Mouse (Mus musculus): ENCODE measurements around the gene Tubb5. TPM values are rescaled to one million over a fixed set of nuclear protein-coding genes. Genes with fewer than 3 reads are reported as not detected.
"Not testable (repeated sequence)": the region's sequence is repeated elsewhere in the genome, so short reads cannot be mapped to it uniquely, and the experiment has no call there.

Tubb5 gene
- total RNA-seq, 2 experiments from 2014 or later = 442 to 465 TPM

GRCm38 (mm10) chr17:35861198-35861857 lies 23.2 kb upstream of the Tubb5 start, which contains the start of gene Nrm:
Gene Nrm (plus strand): TSS chr17:35861318.
- DNase-seq (ENCODE audit: low spot score in 2 of 2) = peak; percentile 88 to 92

- no peak for DNase-seq (ENCODE audit: low spot score in 2 of 2)
Observed at GRCm38 (mm10) chr17:35860831-35861197, 22.7 kb upstream of the Tubb5 start.

GRCm38 (mm10) chr17:35859835-35860234 lies 21.7 kb upstream of the Tubb5 start:
- no peak for DNase-seq (ENCODE audit: low spot score in 2 of 2)

- DNase-seq (ENCODE audit: low spot score in 2 of 2) = no peak
Observed at GRCm38 (mm10) chr17:35859371-35859770, 21.3 kb upstream of the Tubb5 start.

- no peak for DNase-seq (ENCODE audit: low spot score in 2 of 2)
Observed at GRCm38 (mm10) chr17:35850974-35851373, 12.9 kb upstream of the Tubb5 start.

GRCm38 (mm10) chr17:35848112-35848511 lies 10.0 kb upstream of the Tubb5 start:
- DNase-seq (ENCODE audit: low spot score in 2 of 2) = peak; percentile 44 to 52

- no peak for DNase-seq (ENCODE audit: low spot score in 2 of 2)
Observed at GRCm38 (mm10) chr17:35843514-35843913, 5.4 kb upstream of the Tubb5 start.

- DNase-seq (ENCODE audit: low spot score in 2 of 2) = no peak
Observed at GRCm38 (mm10) chr17:35842006-35842405, 3.9 kb upstream of the Tubb5 start.

GRCm38 (mm10) chr17:35841076-35841950 lies 3.2 kb upstream of the Tubb5 start, which contains the start of gene Mdc1:
Gene Mdc1 (plus strand): TSS chr17:35841515.
- peak; percentile 99 for DNase-seq (ENCODE audit: low spot score in 2 of 2)

GRCm38 (mm10) chr17:35840561-35840960 lies 2.5 kb upstream of the Tubb5 start:
- no peak for DNase-seq (ENCODE audit: low spot score in 2 of 2)

GRCm38 (mm10) chr17:35839002-35839401 lies 896 bp upstream of the Tubb5 start:
- DNase-seq (ENCODE audit: low spot score in 2 of 2) = not testable (repeated sequence)

GRCm38 (mm10) chr17:35838570-35838969 lies 464 bp upstream of the Tubb5 start:
- no peak for DNase-seq (ENCODE audit: low spot score in 2 of 2)

- DNase-seq (ENCODE audit: low spot score in 2 of 2) = peak; percentile 30 to 44
Observed at GRCm38 (mm10) chr17:35837487-35837886, 619 bp downstream of the Tubb5 start.

GRCm38 (mm10) chr17:35836991-35837422 lies 1.1 kb downstream of the Tubb5 start:
- peak; percentile 78 to 84 for DNase-seq (ENCODE audit: low spot score in 2 of 2)

- peak; percentile 88 to 93 for DNase-seq (ENCODE audit: low spot score in 2 of 2)
Observed at GRCm38 (mm10) chr17:35836178-35836965, 1.7 kb downstream of the Tubb5 start.

GRCm38 (mm10) chr17:35835424-35836140 lies 2.5 kb downstream of the Tubb5 start:
- peak; percentile 20 to 42 for DNase-seq (ENCODE audit: low spot score in 2 of 2)

GRCm38 (mm10) chr17:35834696-35835422 lies 3.2 kb downstream of the Tubb5 start:
- DNase-seq (ENCODE audit: low spot score in 2 of 2) = peak in 1 of 2 experiments; percentile 29

- no peak for DNase-seq (ENCODE audit: low spot score in 2 of 2)
Observed at GRCm38 (mm10) chr17:35833894-35834293, 4.2 kb downstream of the Tubb5 start.

GRCm38 (mm10) chr17:35833239-35833751 lies 4.8 kb downstream of the Tubb5 start:
- DNase-seq (ENCODE audit: low spot score in 2 of 2) = no peak
